Mouse (Mus musculus) E14TG2a.4 (cell line): ENCODE measurements around the gene Gm21209.
"Not testable (repeated sequence)": the region's sequence is repeated elsewhere in the genome, so short reads cannot be mapped to it uniquely, and the experiment has no call there.

ENCODE experiments used
- CTCF ChIP-seq: conservative IDR thresholded peaks from 2 replicates; pipeline ENCODE4 v1.5.1; 2014; ENCODE audit warnings: low read length
- NANOG ChIP-seq: IDR thresholded peaks from 2 replicates; pipeline ENCODE4 v1.6.1; 2014; ENCODE audit warnings: borderline replicate concordance, low read length, mixed read lengths
- POU5F1 ChIP-seq: IDR thresholded peaks from 2 replicates; pipeline ENCODE4 v1.6.1; 2014; ENCODE audit warnings: low read length, borderline replicate concordance

DNA sequence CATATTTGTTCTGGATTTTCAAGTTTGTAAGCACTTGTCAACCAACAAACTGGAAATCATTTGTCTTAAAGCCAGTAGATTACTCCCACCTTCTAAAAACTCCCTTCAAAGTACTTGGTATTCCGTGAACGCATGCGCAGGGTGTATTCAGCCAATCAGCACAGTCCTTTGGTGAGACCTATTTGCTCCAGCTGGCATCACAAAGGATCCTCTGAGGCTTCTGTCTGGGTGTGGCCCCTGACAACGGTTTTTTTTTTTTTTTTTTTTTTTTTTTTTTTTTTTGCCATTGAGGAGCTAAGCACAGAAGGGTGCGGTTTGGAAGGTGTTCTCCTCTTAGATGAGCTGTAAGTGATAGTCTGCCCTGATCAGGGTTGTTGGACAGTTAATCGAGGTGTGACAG is at the start of gene Gm21209:
- TF ChIP-seq CTCF, NANOG, POU5F1: not testable (repeated sequence)
